Mouse (Mus musculus): ENCODE measurements around the gene Itga1. TPM values are rescaled to one million over a fixed set of nuclear protein-coding genes. Genes with fewer than 3 reads are reported as not detected.

The Itga1 gene
- total RNA-seq, 2 experiments from 2014 or later = 26.3 to 27.6 TPM

GRCm38 (mm10) chr13:115100381-115101177 lies 1.2 kb downstream of the Itga1 start:
- DNase-seq (ENCODE audit: low spot score in 2 of 2) = no peak

DNA sequence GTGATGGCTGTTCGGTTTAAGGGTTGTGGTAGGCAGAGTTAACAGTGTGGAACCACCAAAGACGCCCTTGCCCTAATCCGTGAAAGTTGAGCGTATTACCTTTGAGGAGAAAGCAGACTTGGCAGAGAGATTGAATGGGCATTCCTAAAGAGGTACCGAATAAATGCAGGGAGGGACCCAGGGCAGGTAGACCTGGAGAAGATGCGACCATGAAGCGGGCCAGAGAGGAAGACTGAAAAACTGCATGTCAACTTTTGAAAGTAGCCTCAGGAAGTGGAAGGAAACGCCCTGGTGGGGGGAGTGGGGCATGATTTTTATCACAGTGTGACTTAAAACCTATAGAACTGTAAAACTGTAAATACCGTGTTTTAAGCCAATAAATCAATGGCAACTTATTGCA lies 2.4 kb downstream of the Itga1 start:
- DNase-seq (ENCODE audit: low spot score in 2 of 2) = no peak

GRCm38 (mm10) chr13:115098227-115098626 lies 3.5 kb downstream of the Itga1 start:
- no peak for DNase-seq (ENCODE audit: low spot score in 2 of 2)

DNA sequence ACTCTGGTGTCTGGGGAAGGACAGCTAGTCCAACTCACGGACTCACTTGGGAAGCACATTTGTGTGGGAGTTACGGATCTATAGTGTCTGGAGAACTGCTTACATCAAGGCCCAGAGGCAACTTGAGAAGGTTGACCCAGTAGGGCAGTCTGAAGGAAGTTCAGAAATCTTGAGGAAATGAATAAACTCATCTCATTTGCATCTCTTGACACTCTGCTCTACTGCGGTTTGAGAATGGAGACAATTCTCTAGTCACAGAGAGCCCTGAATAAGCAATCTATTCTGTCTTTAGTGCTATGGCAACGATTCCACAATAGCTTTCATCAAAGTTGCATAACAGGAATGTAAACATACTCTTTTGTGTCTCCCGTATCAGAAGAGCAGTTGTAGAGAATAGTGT lies 4.8 kb downstream of the Itga1 start:
- DNase-seq (ENCODE audit: low spot score in 2 of 2) = no peak

DNA sequence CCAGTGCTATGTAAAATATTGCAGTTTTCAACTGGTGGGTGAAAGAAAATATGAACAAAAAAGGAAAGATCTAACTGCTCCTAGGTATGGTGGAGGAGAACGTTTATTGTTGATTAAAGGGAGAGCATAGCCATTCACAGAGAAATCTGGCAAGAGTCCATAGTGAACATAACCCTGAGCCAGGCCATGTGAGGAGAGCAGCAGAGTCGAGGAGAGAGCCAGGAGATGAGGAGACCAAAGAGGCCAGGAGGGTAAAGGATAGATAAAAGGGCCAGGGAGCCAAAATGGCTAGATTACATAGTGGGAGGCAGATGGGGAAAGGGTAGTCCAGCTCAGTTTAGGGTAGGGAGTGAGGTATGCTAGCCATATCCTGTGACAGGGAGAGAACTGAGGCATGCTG lies 5.5 kb downstream of the Itga1 start:
- DNase-seq (ENCODE audit: low spot score in 2 of 2) = no peak

GRCm38 (mm10) chr13:115095392-115095791 lies 6.4 kb downstream of the Itga1 start:
- DNase-seq (ENCODE audit: low spot score in 2 of 2) = no peak

DNA sequence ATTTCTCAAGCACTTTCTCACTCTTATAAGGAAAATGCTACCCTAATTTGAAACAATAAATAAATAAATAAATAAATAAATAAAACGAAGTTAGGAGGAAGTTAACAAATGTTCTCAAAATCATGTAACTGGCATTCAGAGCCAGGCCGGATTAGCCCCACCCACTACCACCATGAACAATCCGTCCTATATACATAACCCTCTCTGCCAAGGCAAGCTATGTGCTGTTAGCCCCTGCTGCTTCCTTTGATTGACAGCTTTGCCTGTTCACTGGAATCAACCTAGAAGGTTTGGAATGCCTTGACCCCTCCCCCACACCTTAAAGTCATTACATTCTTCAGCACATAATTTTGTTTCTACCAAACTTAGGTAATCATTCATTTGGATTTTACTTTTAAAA lies 10.3 kb downstream of the Itga1 start:
- DNase-seq (ENCODE audit: low spot score in 2 of 2) = no peak

GRCm38 (mm10) chr13:115090977-115091445 lies 10.8 kb downstream of the Itga1 start:
- DNase-seq (ENCODE audit: low spot score in 2 of 2) = no peak

DNA sequence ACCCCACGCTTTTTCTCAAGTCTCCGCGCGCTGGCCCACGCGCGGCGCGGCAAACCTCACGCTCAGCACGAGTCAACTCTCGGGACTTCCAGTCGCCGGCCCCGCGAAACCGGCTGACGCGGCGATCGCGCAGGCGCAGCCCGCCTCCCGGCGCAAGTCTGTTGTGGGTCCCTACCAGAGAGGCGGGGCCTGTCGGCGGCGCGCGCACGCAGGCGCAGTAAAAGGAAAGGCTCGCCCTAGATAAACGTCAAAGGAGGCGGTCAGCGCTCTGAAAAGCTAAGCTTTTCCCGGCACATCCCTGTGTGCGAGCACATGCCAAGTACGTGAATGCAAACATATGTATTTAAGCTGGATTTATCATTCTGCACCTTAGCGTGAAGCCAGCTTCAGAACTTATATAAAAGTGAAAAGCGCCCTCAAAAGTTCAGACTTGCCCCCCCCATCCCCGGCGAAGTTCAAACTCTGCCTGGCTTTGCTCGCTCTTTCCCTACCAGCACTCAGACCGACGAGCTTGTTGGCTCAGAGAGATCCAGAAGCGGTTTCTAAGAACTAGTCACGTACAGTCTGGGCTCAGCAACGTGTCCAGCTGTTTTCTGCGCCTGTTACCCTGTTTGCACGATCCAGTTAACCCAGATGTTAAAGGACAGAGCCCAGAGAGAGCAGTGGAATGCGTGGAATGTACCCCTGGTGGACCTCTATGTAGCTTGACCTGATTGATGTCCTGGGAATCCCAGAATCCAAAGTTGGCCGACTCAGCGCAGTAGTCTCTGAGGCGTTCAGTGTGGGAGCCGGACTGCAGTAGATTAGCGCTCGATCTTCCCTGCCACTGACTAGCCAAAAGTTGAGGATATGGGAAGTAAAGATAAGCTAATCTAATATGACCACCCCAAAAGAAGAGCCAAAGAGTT lies 11.4 kb downstream of the Itga1 start, which contains the start of gene Pelo:
Gene Pelo (minus strand): TSS at position 118 of the 908 bp plus-strand sequence.
- peak; percentile 95 to 96 for DNase-seq (ENCODE audit: low spot score in 2 of 2)

GRCm38 (mm10) chr13:115089395-115090025 lies 12.3 kb downstream of the Itga1 start:
- peak; percentile 35 to 38 for DNase-seq (ENCODE audit: low spot score in 2 of 2)

DNA sequence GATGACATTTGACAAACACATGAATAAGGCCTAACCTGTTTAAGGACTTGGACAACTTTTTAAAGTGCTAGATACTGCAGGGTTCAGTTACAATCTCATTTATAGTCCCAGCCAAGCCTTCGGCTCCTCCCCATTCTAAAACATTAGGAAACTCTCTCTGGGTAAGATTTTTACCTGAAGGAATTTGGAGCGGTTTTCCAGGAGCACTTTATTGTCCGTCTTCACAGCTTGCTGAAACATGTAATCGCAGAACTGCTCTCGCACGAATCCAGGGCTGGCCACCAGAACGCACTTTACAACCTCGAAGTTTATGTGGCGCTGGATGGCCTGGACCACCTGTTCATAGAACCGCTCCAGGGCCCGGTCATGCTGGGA lies 12.8 kb downstream of the Itga1 start:
- no peak for DNase-seq (ENCODE audit: low spot score in 2 of 2)

DNA sequence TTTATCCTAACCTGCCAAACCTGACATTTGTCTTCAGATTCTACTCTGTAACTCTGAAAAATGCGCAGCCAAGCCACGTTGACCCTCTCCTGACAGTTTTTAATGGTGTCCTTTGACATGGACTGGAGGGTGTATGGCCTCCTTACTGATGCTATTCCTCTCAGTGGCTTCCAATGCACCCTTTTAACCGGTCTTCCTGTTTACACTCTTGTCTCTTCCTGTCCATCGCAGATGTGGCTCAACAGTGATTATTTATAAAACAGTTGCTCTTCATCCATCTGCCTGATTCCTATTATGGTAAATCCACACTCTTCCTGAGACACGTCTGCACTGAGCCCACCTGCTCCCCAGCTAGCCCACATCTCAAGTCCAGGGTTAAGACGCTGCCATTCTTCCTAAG lies 15.8 kb downstream of the Itga1 start:
- no peak for DNase-seq (ENCODE audit: low spot score in 2 of 2)

- no peak for DNase-seq (ENCODE audit: low spot score in 2 of 2)
Observed at GRCm38 (mm10) chr13:115082339-115082738, 19.4 kb downstream of the Itga1 start.

DNA sequence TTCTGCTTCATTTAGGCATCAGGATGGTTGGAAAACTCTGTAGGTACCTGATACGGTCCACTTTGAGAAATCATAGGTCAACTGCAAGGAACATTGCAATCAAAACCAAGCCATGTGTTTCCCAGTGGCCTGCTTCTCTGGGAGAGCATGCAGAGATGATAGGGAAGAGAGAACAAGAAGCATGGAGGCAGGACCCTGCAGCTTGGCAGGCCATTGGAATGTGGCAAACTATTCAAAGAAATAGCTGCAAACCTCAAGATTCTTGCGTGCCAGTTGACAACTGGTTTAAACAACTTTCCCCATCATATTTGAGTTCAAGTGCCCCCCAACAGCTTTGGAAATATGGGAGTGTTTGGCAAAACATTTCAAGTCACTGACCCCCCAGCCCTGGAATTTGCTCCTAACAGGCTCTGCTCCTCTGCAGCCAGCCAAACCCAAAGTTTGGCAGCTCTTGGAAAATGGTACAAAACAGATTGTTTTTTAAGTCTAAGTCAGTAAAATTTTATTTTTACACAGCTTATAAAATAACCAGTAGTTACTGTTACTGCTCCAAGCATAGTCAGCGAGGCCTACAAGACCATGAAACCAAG lies 21.7 kb downstream of the Itga1 start:
- no peak for DNase-seq (ENCODE audit: low spot score in 2 of 2)

GRCm38 (mm10) chr13:115078997-115079685 lies 22.6 kb downstream of the Itga1 start:
- no peak for DNase-seq (ENCODE audit: low spot score in 2 of 2)

- no peak for DNase-seq (ENCODE audit: low spot score in 2 of 2)
Observed at GRCm38 (mm10) chr13:115077346-115078134, 24.2 kb downstream of the Itga1 start.

DNA sequence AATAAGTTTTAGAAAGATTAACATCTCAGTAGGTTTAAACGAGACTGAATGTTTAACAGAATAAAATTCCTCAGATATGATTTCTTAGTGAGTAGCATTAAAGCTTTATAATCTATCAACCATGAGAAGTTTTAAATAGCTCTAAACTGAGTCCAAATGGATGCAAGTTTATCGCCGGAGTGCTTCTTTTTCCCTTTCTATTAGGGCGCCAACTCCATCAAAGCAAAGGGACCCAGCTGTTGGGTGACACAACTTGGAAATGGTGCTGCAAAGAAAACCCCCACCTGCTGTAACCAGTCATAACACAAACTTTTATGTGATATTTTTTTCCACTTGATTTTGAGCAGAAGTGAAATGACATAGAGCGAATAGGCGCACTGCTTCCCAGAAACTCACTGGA lies 29.4 kb downstream of the Itga1 start:
- DNase-seq (ENCODE audit: low spot score in 2 of 2) = no peak

DNA sequence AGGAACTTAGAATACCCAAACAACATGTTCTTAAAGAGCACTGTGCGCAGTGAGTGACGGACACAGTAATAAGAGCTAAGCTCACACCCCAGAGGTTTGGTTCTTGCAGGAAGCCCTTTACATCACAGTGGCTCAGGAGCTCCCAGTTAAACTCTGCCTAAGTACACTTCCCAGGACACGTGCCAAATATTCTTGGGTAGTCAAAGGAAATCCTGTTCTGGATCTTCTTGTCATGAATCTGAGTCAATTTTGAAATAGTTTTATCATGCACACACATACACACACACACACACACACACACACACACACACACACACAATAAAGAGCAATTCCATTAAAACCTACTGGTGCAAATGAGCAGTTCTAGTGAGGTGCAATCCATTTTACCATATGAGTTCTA lies 30.3 kb downstream of the Itga1 start:
- no peak for DNase-seq (ENCODE audit: low spot score in 2 of 2)

GRCm38 (mm10) chr13:115067968-115068330 lies 33.8 kb downstream of the Itga1 start:
- no peak for DNase-seq (ENCODE audit: low spot score in 2 of 2)
